Mouse (Mus musculus) bone marrow, adult 2 months (tissue): Measurements from ENCODE around the gene Eif4h.

ENCODE experiments used
- CTCF ChIP-seq: fragments of 200-500 bp; IDR thresholded peaks from 2 replicates; pipeline ENCODE4 v1.5.1; 2011; ENCODE audit warnings: low read length, control low read depth; ENCODE audit not compliant: control insufficient read depth, insufficient read depth
- POLR2A ChIP-seq: fragments of 200-500 bp; IDR thresholded peaks from 2 replicates; pipeline ENCODE4 v1.6.1; 2011; ENCODE audit warnings: low read depth, mild to moderate bottlenecking, control low read depth, low read length, borderline replicate concordance; ENCODE audit not compliant: control insufficient read depth

GRCm38 (mm10) chr5:134576517-134577220, 62.6 kb downstream of the Eif4h start:
- no peak for TF ChIP-seq CTCF
- TF ChIP-seq POLR2A, result no peak
